Mouse (Mus musculus) limb, embryonic 13.5 days (tissue): ENCODE data around the gene Abca14. TPM values are rescaled to one million over a fixed set of nuclear protein-coding genes. Genes with fewer than 3 reads are reported as not detected.

Source experiments
- ATAC-seq: fragments of 200-750 bp; cut with Nextera tagmentation; 2 replicates; pipeline ENCODE4 v1.8.0; 2017; ENCODE audit warnings: low read depth, moderate number of reproducible peaks, moderate TSS enrichment; ENCODE audit not compliant: low FRiP score
- H3K27ac ChIP-seq: fragments of 300-500 bp; sonication (generic); 2 replicates; pipeline ENCODE4 v1.5.1; 2015; ENCODE audit warnings: inconsistent platforms, mild to moderate bottlenecking, moderate library complexity
- H3K27me3 ChIP-seq: fragments of 300-500 bp; sonication (generic); 2 replicates; pipeline ENCODE4 v1.6.1; 2015; ENCODE audit warnings: mild to moderate bottlenecking, inconsistent platforms
- H3K36me3 ChIP-seq: fragments of 300-500 bp; sonication (generic); 2 replicates; pipeline ENCODE4 v1.6.1; 2015; ENCODE audit warnings: inconsistent platforms, mild to moderate bottlenecking, moderate library complexity
- H3K4me1 ChIP-seq: fragments of 300-500 bp; sonication (generic); 2 replicates; pipeline ENCODE4 v1.6.1; 2015; ENCODE audit warnings: inconsistent platforms
- H3K4me2 ChIP-seq: fragments of 300-500 bp; sonication (generic); replicated peaks from 2 replicates; pipeline ENCODE4 v1.6.1; 2015; ENCODE audit warnings: inconsistent platforms, mild to moderate bottlenecking, moderate library complexity
- H3K4me3 ChIP-seq: fragments of 300-500 bp; sonication (generic); 2 replicates; pipeline ENCODE4 v1.5.1; 2015; ENCODE audit warnings: moderate library complexity, mild to moderate bottlenecking, inconsistent platforms
- H3K9ac ChIP-seq: fragments of 300-500 bp; sonication (generic); 2 replicates; pipeline ENCODE4 v1.6.1; 2015; ENCODE audit warnings: mild to moderate bottlenecking, inconsistent platforms
- H3K9me3 ChIP-seq: fragments of 300-500 bp; sonication (generic); 2 replicates; pipeline ENCODE4 v1.6.1; 2016; ENCODE audit warnings: inconsistent platforms
- WGBS: fragments of 180-500 bp; shearing (Covaris S2); methylation state at CpG from one replicate; pipeline ENCODE4 v1.1.7; 2015; 5-methylcytosine and 5-hydroxymethylcytosine counted together
- polyA plus RNA-seq: library from polyadenylated mRNA; unstranded; fragments of >200 nt; fragmentation: Nextera tagmentation; extraction: Ambion mirVana; gene quantifications from 2 replicates; pipeline ENCODE4 v1.2.1, GENCODE M21; 2015

The Abca14 gene
- polyA plus RNA-seq, 1 experiment from 2014 or later: not detected

DNA sequence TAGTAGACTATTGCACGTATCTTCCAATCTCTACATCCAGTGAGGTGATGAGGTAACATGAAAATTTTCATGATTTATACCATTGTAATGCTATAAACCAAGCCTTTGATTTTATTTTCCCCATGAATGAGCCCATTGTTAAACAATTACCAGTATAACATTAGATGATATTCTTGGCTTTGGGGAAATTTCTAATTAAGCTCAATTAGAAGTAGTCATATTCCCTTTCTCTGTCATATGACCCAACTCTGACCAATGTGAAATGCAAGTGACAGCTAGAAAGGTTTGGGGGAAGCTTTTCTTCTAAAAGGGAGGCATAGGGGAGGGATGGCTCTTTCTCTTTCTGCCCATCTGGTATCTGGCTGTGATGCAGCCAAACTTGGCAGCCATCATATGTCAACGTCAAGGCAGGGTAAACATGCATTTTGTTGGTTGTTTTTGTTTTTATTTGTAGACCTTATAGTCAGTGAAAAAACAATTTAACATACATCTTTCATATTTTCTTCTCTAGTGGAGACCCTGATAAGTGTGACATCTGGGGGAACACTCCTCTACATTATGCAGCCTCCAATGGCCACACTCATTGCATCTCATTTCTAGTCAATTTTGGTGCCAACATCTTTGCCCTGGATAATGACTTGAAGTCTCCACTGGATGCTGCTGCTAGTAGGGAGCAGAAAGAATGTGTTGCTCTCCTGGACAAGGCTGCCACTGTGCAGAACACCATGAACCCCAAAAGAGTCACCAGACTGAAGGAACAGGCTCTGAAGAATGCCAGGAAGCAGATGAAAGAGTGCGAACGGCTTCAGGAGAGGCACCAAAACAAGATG, 22.1 kb upstream of the Abca14 start:
- ATAC-seq: no peak
- H3K36me3 ChIP-seq: no peaks in the 10 kb centered on the region
- no peak overlapping the region for H3K27ac ChIP-seq
- H3K9me3 ChIP-seq: no peaks in the 10 kb centered on the region
- no peaks in the 10 kb centered on the region for H3K27me3 ChIP-seq
- H3K4me3 ChIP-seq: no peak overlapping the region
- no peaks in the 10 kb centered on the region for H3K4me1 ChIP-seq
- no peak overlapping the region for H3K4me2 ChIP-seq
- H3K9ac ChIP-seq: no peak overlapping the region
- 95% methylated on average over 4 of the region's 4 CpGs for WGBS

DNA sequence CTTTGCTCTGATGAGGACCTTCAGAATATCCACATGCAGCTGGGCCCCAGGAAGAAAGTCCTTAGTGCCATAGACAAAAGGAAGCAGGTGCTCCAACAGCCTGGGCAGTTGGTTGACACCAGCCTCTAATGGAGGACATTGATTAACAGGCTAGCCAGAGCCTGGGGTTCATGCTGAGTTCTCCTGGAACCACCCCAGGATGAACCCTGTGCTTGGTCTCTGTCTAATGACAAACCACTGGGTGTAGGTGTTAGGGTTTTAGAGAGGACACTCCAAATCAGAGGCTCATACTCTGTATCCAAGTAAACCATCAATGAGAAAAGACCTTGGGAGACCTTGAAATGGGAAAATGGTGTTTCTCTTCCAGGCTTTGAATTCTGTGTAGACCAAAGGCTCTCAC, 20.9 kb upstream of the Abca14 start:
- Histone ChIP-seq H3K4me1 (no peaks in the 10 kb centered on the region), H3K4me3 (no peak overlapping the region), H3K4me2 (no peak overlapping the region), H3K27ac (no peak overlapping the region), H3K9ac (no peak overlapping the region), H3K27me3 (no peaks in the 10 kb centered on the region), H3K9me3 (no peaks in the 10 kb centered on the region), H3K36me3 (no peaks in the 10 kb centered on the region)
- ATAC-seq: no peak

DNA sequence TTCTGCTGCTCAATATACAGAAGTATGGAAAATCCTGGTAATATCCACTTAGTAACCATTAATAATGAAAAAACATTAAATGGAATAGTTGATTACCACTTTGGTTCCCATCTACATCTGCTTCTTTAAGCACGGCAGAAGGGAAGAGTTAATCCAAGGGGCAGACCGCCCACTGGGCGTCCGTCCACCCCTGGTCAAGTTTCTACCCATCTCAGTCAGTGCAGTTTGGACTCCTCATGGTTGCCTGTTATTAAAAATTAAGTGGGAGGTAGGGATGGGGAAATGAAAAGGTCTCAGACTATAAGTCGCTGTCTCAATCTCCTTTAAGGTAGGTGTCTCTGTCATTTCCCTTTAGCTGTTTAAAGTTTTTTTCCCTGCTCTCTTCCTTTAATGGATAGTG, 14.8 kb upstream of the Abca14 start:
- H3K36me3 ChIP-seq: no peaks in the 10 kb centered on the region
- no peak for ATAC-seq
- 89% methylated on average over 5 of the region's 5 CpGs for WGBS
- H3K9ac ChIP-seq: no peak overlapping the region
- H3K27me3 ChIP-seq: no peaks in the 10 kb centered on the region
- H3K9me3 ChIP-seq: no peaks in the 10 kb centered on the region
- H3K4me1 ChIP-seq: peaks cover 22% of the 10 kb centered on the region
- H3K27ac ChIP-seq: no peak overlapping the region
- no peak overlapping the region for H3K4me3 ChIP-seq
- no peak overlapping the region for H3K4me2 ChIP-seq

DNA sequence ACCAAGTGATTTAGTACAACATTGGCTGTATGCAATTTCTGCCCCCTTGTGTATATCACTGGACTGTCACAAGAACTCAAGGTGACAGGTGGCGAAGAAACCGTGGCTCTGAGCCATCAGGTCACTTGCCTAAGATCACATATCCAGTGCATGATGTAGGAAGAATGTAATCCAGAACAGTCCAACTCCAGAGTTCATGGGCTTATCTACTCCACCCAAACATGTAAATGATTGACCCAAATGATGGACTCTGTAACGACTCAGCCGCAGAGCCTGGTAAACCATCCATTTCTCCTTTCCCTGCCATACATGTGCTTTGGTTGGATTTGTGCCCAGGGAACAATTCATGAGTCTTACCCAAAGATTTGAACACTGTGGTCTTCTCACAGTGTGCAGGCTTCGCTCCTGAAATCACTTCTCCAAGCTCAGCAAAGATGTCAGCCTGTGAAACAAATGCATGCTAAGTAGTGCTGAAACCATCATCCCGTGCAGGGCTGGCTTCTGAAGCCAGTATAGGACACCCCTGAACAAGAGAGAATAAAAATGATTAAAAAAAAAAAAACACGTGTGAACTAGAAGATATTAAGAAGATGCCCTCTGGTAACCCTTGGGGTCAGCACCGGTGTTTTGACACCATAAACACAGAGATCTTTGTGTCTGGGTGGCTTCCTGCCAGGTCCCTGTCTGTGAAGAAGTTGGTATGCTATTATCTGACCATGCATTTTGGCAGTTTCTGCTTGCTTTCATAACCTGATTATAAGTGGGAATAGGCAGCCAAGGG, 14.2 kb upstream of the Abca14 start:
- no peak overlapping the region for H3K4me3 ChIP-seq
- no peak for ATAC-seq
- 68% methylated on average over 8 of the region's 8 CpGs for WGBS
- H3K27ac ChIP-seq: no peak overlapping the region
- H3K4me1 ChIP-seq: peaks cover 22% of the 10 kb centered on the region
- no peak overlapping the region for H3K4me2 ChIP-seq
- H3K36me3 ChIP-seq: no peaks in the 10 kb centered on the region
- H3K9me3 ChIP-seq: no peaks in the 10 kb centered on the region
- H3K9ac ChIP-seq: no peak overlapping the region
- H3K27me3 ChIP-seq: no peaks in the 10 kb centered on the region

DNA sequence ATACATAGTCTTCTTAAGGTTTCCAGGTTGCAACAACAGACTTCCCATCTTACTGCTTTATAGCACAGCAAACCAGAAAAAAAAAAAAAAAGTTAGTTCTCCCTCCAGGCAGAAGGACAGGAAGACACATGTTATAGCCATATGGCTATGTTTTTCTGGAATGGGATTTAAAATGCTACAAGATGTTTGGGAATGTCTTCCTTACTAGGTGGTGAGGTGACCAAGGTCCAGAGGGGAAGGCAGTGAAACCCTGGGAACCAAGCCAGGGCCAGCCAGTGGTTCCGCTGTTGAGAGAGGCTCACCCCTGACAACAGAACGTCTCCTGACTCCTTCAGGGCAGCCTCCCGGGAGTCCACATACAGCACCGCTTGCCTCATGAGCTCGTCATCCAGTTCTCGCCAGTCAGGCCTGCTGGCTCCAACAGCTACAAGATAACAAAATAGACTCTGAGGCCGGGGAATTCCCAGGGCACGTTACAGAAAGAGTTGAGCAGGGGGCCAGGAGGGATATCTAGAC, 13.6 kb upstream of the Abca14 start:
- H3K27ac ChIP-seq: no peak overlapping the region
- H3K4me3 ChIP-seq: no peak overlapping the region
- H3K27me3 ChIP-seq: no peaks in the 10 kb centered on the region
- H3K36me3 ChIP-seq: no peaks in the 10 kb centered on the region
- H3K9me3 ChIP-seq: no peaks in the 10 kb centered on the region
- H3K4me1 ChIP-seq: peaks cover 22% of the 10 kb centered on the region
- ATAC-seq: no peak; the same call in 1 of the 2 replicates
- no peak overlapping the region for H3K4me2 ChIP-seq
- no peak overlapping the region for H3K9ac ChIP-seq
- 62% methylated on average over 8 of the region's 8 CpGs for WGBS

DNA sequence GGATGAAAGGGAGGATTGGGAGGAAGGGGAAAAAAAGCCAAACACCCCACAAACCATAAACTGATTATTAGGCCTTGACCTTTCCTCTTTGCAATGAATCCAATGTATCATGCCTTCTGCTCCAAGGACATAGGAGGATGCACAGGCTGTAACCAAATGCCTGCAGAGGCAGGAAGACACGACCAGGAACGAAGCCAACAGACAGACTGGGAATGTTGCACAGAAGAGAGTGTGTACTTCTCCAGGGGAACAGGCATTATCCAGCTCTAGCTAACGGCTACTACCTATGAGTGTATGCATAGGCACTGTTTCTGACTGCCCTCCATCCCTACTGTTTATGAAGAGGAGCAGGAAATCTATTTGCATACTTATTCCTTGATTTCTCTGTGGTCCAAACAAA, 11.6 kb upstream of the Abca14 start:
- ATAC-seq: no peak
- H3K4me1 ChIP-seq: peaks cover 22% of the 10 kb centered on the region
- no peaks in the 10 kb centered on the region for H3K36me3 ChIP-seq
- H3K9ac ChIP-seq: no peak overlapping the region
- 44% methylated on average over 3 of the region's 3 CpGs for WGBS
- H3K27me3 ChIP-seq: no peaks in the 10 kb centered on the region
- no peaks in the 10 kb centered on the region for H3K9me3 ChIP-seq
- H3K27ac ChIP-seq: no peak overlapping the region
- H3K4me2 ChIP-seq: no peak overlapping the region
- H3K4me3 ChIP-seq: no peak overlapping the region

DNA sequence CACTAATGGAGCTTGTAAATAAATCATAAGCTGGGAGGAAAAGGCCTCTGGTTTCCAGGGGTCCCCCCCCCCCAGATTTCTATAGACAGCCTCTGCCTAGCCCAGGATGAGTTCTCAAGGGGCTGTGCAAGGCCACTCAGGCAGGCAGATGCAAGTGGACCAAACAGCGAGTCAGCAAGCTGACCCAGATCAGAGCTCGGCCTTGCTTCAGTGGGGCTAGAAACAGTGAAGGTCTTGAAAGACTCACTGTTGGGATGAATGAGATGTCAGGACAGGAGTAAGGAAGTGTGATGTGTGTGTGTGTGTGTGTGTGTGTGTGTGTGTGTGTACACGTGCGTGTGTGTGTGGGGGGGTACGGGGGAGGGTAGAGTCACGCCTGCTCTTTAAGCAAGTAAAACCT, 10.9 kb upstream of the Abca14 start:
- Histone ChIP-seq H3K9me3 (no peaks in the 10 kb centered on the region), H3K4me1 (peaks cover 22% of the 10 kb centered on the region), H3K4me3 (no peak overlapping the region), H3K36me3 (no peaks in the 10 kb centered on the region), H3K9ac (no peak overlapping the region), H3K27me3 (no peaks in the 10 kb centered on the region), H3K27ac (no peak overlapping the region), H3K4me2 (no peak overlapping the region)
- 80% methylated on average over 6 of the region's 6 CpGs for WGBS
- no peak for ATAC-seq

DNA sequence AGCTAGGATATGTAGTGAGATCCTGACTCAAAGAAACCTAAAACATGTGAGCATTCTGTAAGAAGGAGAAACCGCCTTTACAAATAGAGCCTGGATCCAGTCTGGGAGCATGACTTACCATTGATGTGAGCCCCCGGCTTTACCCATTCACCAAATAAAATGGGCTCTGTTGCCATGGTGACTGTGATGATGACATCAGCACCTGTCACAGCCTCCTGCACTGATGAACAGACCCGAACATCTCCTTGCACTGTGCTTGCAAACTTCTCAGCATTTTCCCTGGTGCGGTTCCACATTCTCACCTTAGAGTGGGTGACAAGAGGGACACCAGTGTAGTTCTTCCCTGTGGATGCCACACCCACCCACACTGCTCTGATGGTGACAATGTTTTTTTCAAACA, 8.6 kb upstream of the Abca14 start:
- 81% methylated on average over 4 of the region's 4 CpGs for WGBS
- H3K9me3 ChIP-seq: no peaks in the 10 kb centered on the region
- H3K4me2 ChIP-seq: no peak overlapping the region
- no peak overlapping the region for H3K4me3 ChIP-seq
- no peak for ATAC-seq
- no peaks in the 10 kb centered on the region for H3K36me3 ChIP-seq
- H3K27ac ChIP-seq: no peak overlapping the region
- peaks cover 14% of the 10 kb centered on the region for H3K27me3 ChIP-seq
- H3K9ac ChIP-seq: no peak overlapping the region
- peaks cover 16% of the 10 kb centered on the region for H3K4me1 ChIP-seq

DNA sequence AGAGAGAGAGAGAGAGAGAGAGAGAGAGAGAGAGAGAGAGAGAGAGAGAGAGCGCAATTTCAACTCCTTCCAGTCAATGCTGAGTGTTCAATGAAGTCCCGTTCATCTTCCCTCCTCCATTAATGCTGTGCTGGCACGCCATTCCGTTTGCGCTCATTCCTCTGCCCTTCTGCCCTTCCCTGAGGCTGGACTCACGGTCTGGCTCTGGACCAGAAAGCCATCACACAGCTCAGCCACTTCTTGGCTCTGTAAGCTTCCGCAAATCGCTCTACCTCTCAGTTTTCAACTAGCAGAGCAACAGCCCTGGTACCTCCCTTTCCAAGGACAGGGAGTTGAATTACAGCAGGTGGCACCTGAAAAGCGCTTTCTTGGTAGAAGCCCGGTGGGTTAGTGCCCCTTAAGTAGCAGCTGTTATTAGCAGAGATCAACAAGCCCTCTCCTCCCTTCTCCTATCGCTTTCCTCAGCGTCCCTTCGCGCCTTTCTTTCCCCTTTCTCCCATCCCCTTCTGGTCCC, 2.5 kb upstream of the Abca14 start:
- Histone ChIP-seq H3K4me3 (peak overlapping the region; percentile 30), H3K36me3 (no peaks in the 10 kb centered on the region), H3K9ac (peak overlapping the region; percentile 53; the same call in 1 of the 2 replicates), H3K27ac (no peak overlapping the region), H3K9me3 (no peaks in the 10 kb centered on the region), H3K27me3 (peaks cover 42% of the 10 kb centered on the region), H3K4me2 (peak overlapping the region; percentile 63), H3K4me1 (peaks cover 8% of the 10 kb centered on the region)
- ATAC-seq: no peak
- 2% methylated on average over 14 of the region's 14 CpGs for WGBS

DNA sequence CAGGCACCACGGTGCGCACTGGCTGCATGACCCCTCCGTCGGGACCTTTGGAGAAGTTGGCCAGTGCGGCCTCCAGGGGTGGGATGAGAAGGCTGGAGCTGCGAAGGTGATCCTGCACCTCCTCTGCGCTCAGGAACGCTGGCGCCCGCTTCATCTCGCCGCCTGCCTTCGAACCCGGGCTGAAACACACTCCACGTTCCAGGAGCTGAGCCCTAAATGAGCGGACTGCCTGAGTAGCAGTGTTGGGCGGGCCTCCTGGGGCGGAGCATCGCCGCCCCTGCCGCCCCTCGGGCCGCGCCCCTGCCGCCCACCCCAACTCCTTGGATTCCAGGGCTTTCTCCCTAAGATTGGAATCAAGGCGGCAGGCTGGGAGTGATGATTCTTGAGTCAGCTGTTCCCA, 2.0 kb upstream of the Abca14 start, which contains the start of gene Crym:
Gene Crym, minus strand, starts transcription at position 341 of the 400 bp plus-strand sequence.
- Histone ChIP-seq H3K4me3 (peak within 1 kb of the TSS; percentile 30), H3K36me3 (no peaks in the 10 kb centered on the region), H3K27ac (no peak within 1 kb of the TSS), H3K9ac (peak within 1 kb of the TSS; percentile 53; the same call in 1 of the 2 replicates), H3K4me1 (peaks cover 8% of the 10 kb centered on the region), H3K4me2 (peak within 1 kb of the TSS; percentile 63), H3K27me3 (peaks cover 42% of the 10 kb centered on the region), H3K9me3 (no peaks in the 10 kb centered on the region)
- no peak; the same call in 1 of the 2 replicates for ATAC-seq
- 2% methylated on average over 26 of the region's 26 CpGs for WGBS

DNA sequence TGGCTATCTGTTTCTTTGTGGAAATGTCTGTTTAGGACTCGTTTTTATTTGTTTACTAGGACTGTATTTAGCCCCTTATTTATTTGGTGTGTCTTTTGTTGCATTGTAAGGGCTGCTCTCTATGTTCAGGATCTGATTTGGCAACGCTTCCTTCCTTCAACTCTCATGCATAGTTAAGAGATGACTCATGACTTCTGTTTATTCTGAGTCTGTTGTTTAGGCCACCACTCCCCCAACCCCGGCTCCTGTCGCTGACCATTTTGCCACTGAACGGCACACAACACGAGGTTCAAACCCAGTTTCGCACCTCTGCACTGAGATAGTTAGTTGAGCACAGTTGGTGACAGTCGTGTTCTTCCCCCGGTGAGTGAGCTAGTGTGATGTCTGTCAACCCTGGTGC, 2.2 kb downstream of the Abca14 start:
- no peak overlapping the region for H3K27ac ChIP-seq
- WGBS: 66% methylated on average over 9 of the region's 9 CpGs
- peaks cover 8% of the 10 kb centered on the region for H3K4me1 ChIP-seq
- no peaks in the 10 kb centered on the region for H3K9me3 ChIP-seq
- no peaks in the 10 kb centered on the region for H3K36me3 ChIP-seq
- H3K9ac ChIP-seq: no peak overlapping the region
- no peak for ATAC-seq
- peaks cover 20% of the 10 kb centered on the region for H3K27me3 ChIP-seq
- H3K4me2 ChIP-seq: no peak overlapping the region
- no peak overlapping the region for H3K4me3 ChIP-seq

DNA sequence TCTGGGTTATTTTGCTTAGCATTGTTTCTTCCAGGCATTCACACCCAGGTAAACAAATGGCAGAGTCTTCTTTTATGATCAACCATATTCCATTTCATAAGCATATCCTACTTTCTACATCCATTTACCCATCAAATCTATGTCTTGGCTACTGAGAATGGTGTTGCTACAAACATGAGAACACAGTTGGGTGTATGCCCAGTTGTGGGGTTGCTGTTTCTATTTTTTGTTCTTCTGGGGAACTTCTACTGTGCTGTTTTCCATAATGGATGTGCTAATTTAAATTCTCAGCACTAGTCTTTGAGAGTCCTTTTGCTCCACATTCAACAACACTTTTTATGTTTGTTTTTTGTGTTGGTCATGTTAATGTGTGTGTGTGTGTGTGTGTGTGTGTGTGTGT, 24.8 kb downstream of the Abca14 start:
- no peaks in the 10 kb centered on the region for H3K4me1 ChIP-seq
- H3K4me2 ChIP-seq: no peak overlapping the region
- ATAC-seq: no peak
- H3K27me3 ChIP-seq: no peaks in the 10 kb centered on the region
- H3K9me3 ChIP-seq: no peaks in the 10 kb centered on the region
- no peak overlapping the region for H3K4me3 ChIP-seq
- no peaks in the 10 kb centered on the region for H3K36me3 ChIP-seq
- H3K27ac ChIP-seq: no peak overlapping the region
- no peak overlapping the region for H3K9ac ChIP-seq
